34 mouse cellular contexts compared by ENCODE assay signal in genomic region chr2:125540579-125540978, GRCm38 (mm10). TPM values are rescaled to one million over a fixed set of nuclear protein-coding genes. Genes with fewer than 3 reads are reported as not detected.
DNase-seq lines count a peak whose midpoint lies in the region; ATAC-seq lines count a peak whose summit lies in the region.
"Had no signal": no experiment of that assay in that cellular context is flagged by ENCODE, and none has a peak within 500 bp of the region (broad histone marks: within the 10 kb centered on the region; RNA-seq: fewer than 3 reads in every experiment).

No protein-coding gene starts in this region.

- H3K9ac ChIP-seq in heart, embryonic 12.5 days, result no peak overlapping the region
- H3K9ac ChIP-seq: embryonic facial prominence, embryonic 12.5 days; forebrain, embryonic 12.5 days; intestine, embryonic 15.5 days; kidney, embryonic 15.5 days; liver, embryonic 12.5 days; liver, postnatal 0 days; neural tube, embryonic 12.5 days had no signal

- H3K4me1 ChIP-seq in heart, embryonic 12.5 days (replicated peaks), result no peaks in the 10 kb centered on the region
- H3K4me1 ChIP-seq: embryonic facial prominence, embryonic 12.5 days; forebrain, embryonic 12.5 days; intestine, embryonic 15.5 days; kidney, embryonic 15.5 days; liver, embryonic 12.5 days; neural tube, embryonic 12.5 days had no signal

- no peaks in the 10 kb centered on the region for H3K36me3 ChIP-seq in heart, embryonic 12.5 days
- H3K36me3 ChIP-seq: embryonic facial prominence, embryonic 12.5 days; forebrain, embryonic 12.5 days; intestine, embryonic 15.5 days; kidney, embryonic 15.5 days; liver, embryonic 12.5 days; neural tube, embryonic 12.5 days had no signal

- H3K4me2 ChIP-seq in heart, embryonic 12.5 days, result no peak overlapping the region
- H3K4me2 ChIP-seq: embryonic facial prominence, embryonic 12.5 days; forebrain, embryonic 12.5 days; intestine, embryonic 15.5 days; kidney, embryonic 15.5 days; liver, embryonic 12.5 days; midbrain, embryonic 11.5 days; neural tube, embryonic 12.5 days had no signal

- no peak for ATAC-seq in heart, embryonic 12.5 days (ENCODE audit: insufficient number of reproducible peaks, low FRiP score)
- ATAC-seq: hindbrain, postnatal 0 days; intestine, embryonic 15.5 days; liver, embryonic 12.5 days; liver, postnatal 0 days; midbrain, embryonic 16.5 days had no signal

- DNase-seq in heart, adult 18-20 months, result peak; percentile 30 to 36
- DNase-seq in 3134 (ENCODE audit: extremely low read depth, insufficient read length, low spot score) (peak; percentile 50), MN1 (ENCODE audit: low spot score) (peak; percentile 60)
- peak; percentile 59 for DNase-seq in fibroblast of lung, adult 2 months (ENCODE audit: low read depth)
- no peak for DNase-seq in thymus, postnatal 0 days (ENCODE audit: low spot score)
- DNase-seq in cerebellum, postnatal 4 days (ENCODE audit: low spot score in 2 of 2), result no peak
- DNase-seq: adrenal gland, postnatal 36 days; B cell, adult 2 months; cerebellum, adult 2 months; cerebellum, postnatal 14 days; gastrocnemius, postnatal 14 days; layer of hippocampus, postnatal 36 days; left cerebral cortex, postnatal 4 days; liver, postnatal 0 days; lung, postnatal 36 days; right cerebral cortex, adult 18-20 months; thymus, adult 18-20 months; thymus, postnatal 4 days had no signal

- 71% methylated on average over 7 of the region's 7 CpGs for WGBS in heart, embryonic 12.5 days

- no peaks in the 10 kb centered on the region for H3K27me3 ChIP-seq in heart, embryonic 12.5 days (replicated peaks)
- H3K27me3 ChIP-seq: CH12.LX; embryonic facial prominence, embryonic 12.5 days; forebrain, embryonic 12.5 days; intestine, embryonic 15.5 days; kidney, embryonic 15.5 days; liver, embryonic 12.5 days; neural tube, embryonic 12.5 days had no signal

- H3K4me3 ChIP-seq in heart, embryonic 12.5 days, result no peak overlapping the region
- H3K4me3 ChIP-seq: embryonic facial prominence, embryonic 12.5 days; erythroblast, embryonic 14.5 days; forebrain, embryonic 12.5 days; intestine, embryonic 15.5 days; kidney, embryonic 15.5 days; liver, embryonic 12.5 days; neural tube, embryonic 12.5 days had no signal

- 0 out of 2 replicates have a peak, but pooled peaks cover under 1% of the 10 kb centered on the region for H3K9me3 ChIP-seq in heart, embryonic 12.5 days (replicated peaks)
- H3K9me3 ChIP-seq: embryonic facial prominence, embryonic 12.5 days; forebrain, embryonic 12.5 days; intestine, embryonic 15.5 days; kidney, embryonic 15.5 days; liver, embryonic 12.5 days; neural tube, embryonic 12.5 days had no signal

- no peak overlapping the region for H3K27ac ChIP-seq in heart, embryonic 12.5 days (ENCODE audit: poor library complexity, severe bottlenecking)
- H3K27ac ChIP-seq: embryonic facial prominence, embryonic 12.5 days; forebrain, embryonic 12.5 days; hindbrain, postnatal 0 days; intestine, embryonic 15.5 days; kidney, embryonic 15.5 days; liver, embryonic 12.5 days; neural tube, embryonic 12.5 days; stomach, postnatal 0 days had no signal

RNA-seq across cellular contexts. Expression of gene Fbn1, which starts 32.8 kb away (rescaled TPM):
- total RNA-seq in heart, adult 18-20 months (2021), result 10 to 100 TPM; 28.6 to 33.5 TPM
- polyA plus RNA-seq in heart, embryonic 12.5 days (2016; fragmentation: Nextera tagmentation; extraction: Ambion mirVana), result 38.8 and 44.1 TPM in 2 replicates
- polyA plus RNA-seq in thymus, postnatal 0 days (2015; fragmentation: Nextera tagmentation; extraction: Ambion mirVana), result 4.7 TPM in 2 replicates
- polyA plus RNA-seq: erythroblast, embryonic 14.5 days had no signal

RNA-seq across cellular contexts. Expression of gene Gm9913, which starts 35.7 kb away (rescaled TPM):
- under 1 TPM; 0.30 to 0.41 TPM for total RNA-seq in heart, adult 18-20 months (2021)
- 0.57 and 0.70 TPM in 2 replicates for polyA plus RNA-seq in heart, embryonic 12.5 days (2016; fragmentation: Nextera tagmentation; extraction: Ambion mirVana)
- polyA plus RNA-seq in thymus, postnatal 0 days (2015; fragmentation: Nextera tagmentation; extraction: Ambion mirVana), result 0.07 and 0.08 TPM in 2 replicates
- total RNA-seq: adrenal gland, postnatal 36 days; CH12.LX; ES-E14; granulocyte monocyte progenitor cell, adult 5-6 weeks; hindbrain, postnatal 0 days; megakaryocyte, adult 5-6 weeks had no signal
- polyA plus RNA-seq: erythroblast, embryonic 14.5 days; liver, postnatal 0 days had no signal

Comparison
In these comparisons a context has a peak if more than half of its experiments do, and no peak if none do; other contexts are left out.
1. DNase-seq: peak in heart, adult 18-20 months (2 of 2), 3134 (single experiment), MN1 (single experiment) and fibroblast of lung, adult 2 months (single experiment); none in thymus, postnatal 0 days (single experiment) and cerebellum, postnatal 4 days (0 of 2).